Mouse (Mus musculus) heart, postnatal 36 days (tissue): ENCODE measurements around the gene Ccdc151. TPM values are rescaled to one million over a fixed set of nuclear protein-coding genes. Genes with fewer than 3 reads are reported as not detected.
A peak's percentile ranks its signal among the peaks of the same experiment; 100 is the strongest.

Experiments
- DNase-seq, 2 experiments: peaks; one replicate each; pipeline ENCODE4 v3.0.0; 2021 to 2022
- intact Hi-C: fragments of 180-260 bp; cut with DNase I; formaldehyde crosslinking; loops from one replicate; pipeline ENCODE4 v1.15.1; 2025
- total RNA-seq, 2 experiments: library from RNA; stranded (reverse); gene quantifications; 2 replicates each; pipeline ENCODE4 v1.2.3; 2021

Gene Ccdc151
- total RNA-seq, 2 experiments from 2014 or later: not detected

DNA sequence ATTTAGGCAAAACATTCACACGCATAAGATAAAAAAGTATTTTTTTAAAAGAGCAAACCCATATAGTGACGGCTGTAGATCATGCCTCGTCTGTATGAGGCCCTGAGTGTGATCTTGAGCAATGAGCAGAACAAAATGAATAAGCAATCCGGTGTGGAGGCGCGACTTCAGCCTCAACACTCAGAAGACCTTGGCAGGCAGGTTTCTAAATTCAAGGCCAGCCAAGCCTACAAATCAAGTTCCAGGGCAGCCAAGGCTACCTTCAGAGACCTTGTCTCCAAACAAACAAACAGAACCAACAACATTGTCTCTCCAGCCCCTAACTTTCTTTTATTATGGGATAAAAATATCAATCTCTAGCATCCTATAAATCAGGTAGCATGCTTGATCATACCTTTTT is 2.1 kb downstream of the Ccdc151 start:
- intact Hi-C loops: no loop called here

GRCm38 (mm10) chr9:21996178-21996867 is 6.1 kb downstream of the Ccdc151 start:
- intact Hi-C loops: loop anchor here (1.0 kb wide), 1 partner anchor 127 kb away; no protein-coding TSS in a partner anchor
- DNase-seq: no peak

More for the DNA sequence above, 2.1 kb downstream of the Ccdc151 start:
- no peak for DNase-seq

DNA sequence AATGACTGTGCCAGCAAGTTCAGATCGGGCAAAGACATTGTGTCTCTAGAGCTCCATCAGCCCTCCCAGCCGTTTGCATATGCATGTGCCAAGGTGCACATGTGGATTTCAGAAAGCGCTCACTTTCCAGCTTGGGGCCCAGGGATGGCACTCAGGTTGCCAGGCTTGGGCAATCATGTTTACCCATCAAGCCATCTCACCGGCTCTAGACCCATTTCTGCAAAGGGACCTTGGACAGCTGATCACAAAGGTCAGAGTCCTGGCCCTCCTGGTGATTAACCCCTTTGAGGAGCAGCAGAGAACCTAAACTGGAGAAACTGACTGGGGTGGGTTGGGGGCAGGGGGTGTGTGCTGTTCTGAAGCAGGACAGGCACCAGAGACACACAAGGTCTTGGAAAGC is 10.2 kb downstream of the Ccdc151 start:
- intact Hi-C loops: no loop called here
- no peak for DNase-seq

- intact Hi-C loops: no loop called here
- DNase-seq: peak; percentile 63 to 65
Observed at GRCm38 (mm10) chr9:21989230-21990110, 13.0 kb downstream of the Ccdc151 start, which contains the start of gene Rgl3. Gene Rgl3, minus strand, starts transcription at chr9:21989446.

GRCm38 (mm10) chr9:21988421-21989101 is 13.9 kb downstream of the Ccdc151 start:
- DNase-seq: no peak
- intact Hi-C loops: no loop called here

- intact Hi-C loops: no loop called here
- no peak for DNase-seq
Observed at GRCm38 (mm10) chr9:21987592-21988342, 14.7 kb downstream of the Ccdc151 start.

DNA sequence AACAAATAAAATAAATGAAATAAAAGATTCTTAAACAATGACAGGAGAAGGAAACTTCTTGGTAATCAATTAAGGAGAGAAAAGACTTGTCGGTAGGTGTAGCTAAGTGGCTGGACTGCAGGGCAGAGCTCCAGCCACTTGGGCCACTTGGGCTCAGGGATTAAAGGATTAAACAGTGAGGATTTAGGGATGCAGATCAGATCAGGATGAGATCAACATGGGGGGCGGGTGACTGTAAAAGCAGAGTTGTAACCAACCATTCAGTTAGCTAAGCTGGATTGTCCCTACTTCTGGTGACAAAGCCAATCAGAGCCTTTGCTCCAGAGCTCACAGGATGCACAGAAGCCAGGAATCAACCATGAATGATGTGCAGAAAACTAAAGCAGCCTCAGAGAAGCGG is 18.5 kb downstream of the Ccdc151 start:
- intact Hi-C loops: no loop called here
- DNase-seq: no peak

DNA sequence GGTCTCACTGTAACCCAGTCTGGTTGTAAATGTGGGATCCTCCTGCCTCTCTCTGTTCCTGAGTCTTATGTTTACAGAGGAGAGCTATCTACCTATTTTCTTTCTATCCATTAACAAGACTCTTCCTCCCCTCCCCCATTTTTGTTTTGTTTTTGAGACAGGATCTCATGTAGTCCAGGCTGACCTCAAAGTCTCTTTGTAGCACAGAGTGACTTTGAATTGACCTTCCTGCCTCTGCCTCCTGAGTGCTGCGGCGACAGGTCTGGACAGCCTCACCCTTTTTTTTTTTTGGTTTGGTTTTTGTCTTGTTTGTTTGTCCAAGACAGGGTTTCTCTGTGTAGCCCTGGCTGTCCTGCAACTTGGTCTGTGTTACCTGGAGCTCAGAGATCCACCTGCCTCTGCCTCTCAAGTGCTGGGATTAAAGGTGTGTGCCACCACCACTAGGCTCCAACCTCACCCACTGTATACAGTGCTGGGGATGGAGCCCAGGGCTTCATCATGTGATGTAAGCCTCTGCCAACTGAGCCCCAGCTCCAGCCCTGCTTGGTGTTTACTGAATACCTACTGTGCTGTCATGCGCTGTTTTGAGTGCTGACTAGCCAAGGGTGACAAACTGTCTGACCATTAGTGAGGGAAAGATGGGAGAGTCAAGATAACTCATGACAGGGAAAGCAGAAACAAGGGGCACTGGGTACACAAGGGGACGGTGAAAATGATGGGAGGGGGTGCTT is 23.9 kb downstream of the Ccdc151 start:
- intact Hi-C loops: loop anchor here (1.0 to 5.0 kb wide), 2 partner anchors 79 to 165 kb away; no protein-coding TSS in a partner anchor
- no peak for DNase-seq

- DNase-seq: peak; percentile 48 to 65
- intact Hi-C loops: loop anchor here (1.0 to 5.0 kb wide), 2 partner anchors 79 to 165 kb away; no protein-coding TSS in a partner anchor
Observed at GRCm38 (mm10) chr9:21977972-21978371, 24.5 kb downstream of the Ccdc151 start.

DNA sequence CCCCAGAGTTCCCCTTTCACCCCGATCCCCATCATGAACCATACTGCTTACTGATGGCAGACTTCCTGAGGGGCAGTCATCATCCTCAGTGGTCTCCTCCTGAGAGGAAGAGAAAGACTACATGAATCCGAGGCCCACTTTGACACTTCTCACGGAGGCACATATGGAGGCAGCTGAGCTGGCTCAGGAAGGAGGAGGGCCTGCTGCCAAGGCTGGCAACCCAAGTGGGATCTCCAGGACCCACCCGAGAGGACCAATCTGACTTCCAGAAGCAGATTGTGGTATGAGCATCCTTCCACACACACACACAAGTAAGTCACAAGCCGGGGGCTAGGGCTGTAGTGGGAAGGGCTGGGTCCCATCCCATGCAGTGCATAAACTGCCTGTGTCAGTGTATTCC is 25.1 kb downstream of the Ccdc151 start:
- no peak for DNase-seq
- intact Hi-C loops: loop anchor here (5.0 kb wide), 1 partner anchor 80 kb away; no protein-coding TSS in a partner anchor

DNA sequence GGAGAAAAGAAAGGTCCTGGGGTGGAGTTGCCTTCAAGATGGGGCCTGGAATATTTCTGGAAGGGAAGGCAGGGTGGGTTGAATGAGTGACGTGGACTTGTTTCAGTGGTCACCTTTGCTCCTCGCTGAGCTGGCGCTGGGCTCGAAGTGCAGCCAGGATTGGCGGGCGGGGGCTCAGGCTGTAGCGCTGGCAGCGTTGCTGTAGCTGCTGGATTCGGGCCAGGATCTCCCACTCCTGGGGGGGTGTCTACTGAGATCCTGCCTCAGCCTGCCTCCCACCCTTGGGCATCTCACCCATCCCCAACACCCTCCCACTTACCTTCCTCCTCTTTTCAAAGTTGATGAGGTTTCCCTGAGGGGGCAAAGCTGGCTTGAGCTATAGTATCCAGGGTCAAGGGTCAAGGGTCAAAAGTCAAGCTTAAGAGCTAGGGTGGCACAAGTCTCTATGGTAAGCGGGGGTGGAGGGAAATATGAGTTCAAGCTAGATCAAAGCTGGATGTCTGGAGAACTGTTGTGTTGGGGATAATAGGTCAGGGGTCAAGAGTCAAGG is 25.7 kb downstream of the Ccdc151 start:
- intact Hi-C loops: loop anchor here (5.0 kb wide), 1 partner anchor 81 kb away; no protein-coding TSS in a partner anchor

DNA sequence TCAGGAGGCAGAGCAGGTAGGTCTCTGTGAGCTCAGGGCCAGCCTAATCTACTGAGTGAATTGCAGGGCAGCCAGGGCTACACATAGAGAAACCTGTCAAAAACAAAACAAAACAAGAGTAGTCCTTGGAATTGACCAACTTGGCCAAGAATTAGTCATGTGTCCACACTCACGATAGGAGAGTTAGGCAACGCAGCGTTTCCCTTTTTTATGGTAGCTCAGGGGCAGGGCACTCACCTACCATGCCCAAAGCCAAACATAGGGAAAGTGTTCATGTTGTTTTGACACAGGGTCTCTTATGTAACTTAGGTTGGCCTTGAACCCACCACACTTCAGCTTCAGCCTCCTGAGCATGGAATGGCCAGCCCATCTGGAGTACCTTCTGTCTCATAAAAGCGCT is 33.1 kb downstream of the Ccdc151 start:
- intact Hi-C loops: no loop called here
- no peak for DNase-seq

More for the DNA sequence above, 25.7 kb downstream of the Ccdc151 start:
- DNase-seq: no peak

GRCm38 (mm10) chr9:21968883-21969282 is 33.6 kb downstream of the Ccdc151 start:
- no peak for DNase-seq
- intact Hi-C loops: no loop called here

DNA sequence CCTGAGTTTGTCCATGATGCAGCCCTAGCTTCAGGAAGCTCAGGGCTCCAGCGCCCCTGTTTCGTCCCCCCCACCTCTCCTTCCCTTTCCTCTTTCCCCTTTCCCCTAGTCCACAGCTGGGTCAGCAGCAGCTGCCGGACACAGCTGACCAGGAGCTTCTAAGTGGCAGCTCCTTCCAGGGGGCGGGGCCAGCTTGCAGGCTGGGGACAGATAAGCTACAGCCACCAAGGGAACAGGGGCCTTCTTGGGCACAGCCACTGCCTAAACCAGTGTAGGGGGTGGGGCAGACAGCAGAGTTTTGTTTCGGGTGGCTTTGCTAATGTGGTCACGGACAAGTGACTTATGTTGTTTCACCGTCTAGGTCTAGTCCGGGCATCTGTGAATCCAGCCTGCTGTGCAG is 39.0 kb downstream of the Ccdc151 start, which contains the start of gene Epor:
Gene Epor, minus strand, starts transcription at position 90 of the 400 bp plus-strand sequence.
- DNase-seq: peak; percentile 59 to 67
- intact Hi-C loops: loop anchor here (2.0 kb wide), 1 partner anchor 39 kb away; the partner anchor contains the start of genes Ccdc151 and Prkcsh

GRCm38 (mm10) chr9:21962416-21963059 is 39.9 kb downstream of the Ccdc151 start:
- peak; percentile 60 to 63 for DNase-seq
- intact Hi-C loops: loop anchor here (2.0 kb wide), 1 partner anchor 40 kb away; the partner anchor contains the start of genes Ccdc151 and Prkcsh

DNA sequence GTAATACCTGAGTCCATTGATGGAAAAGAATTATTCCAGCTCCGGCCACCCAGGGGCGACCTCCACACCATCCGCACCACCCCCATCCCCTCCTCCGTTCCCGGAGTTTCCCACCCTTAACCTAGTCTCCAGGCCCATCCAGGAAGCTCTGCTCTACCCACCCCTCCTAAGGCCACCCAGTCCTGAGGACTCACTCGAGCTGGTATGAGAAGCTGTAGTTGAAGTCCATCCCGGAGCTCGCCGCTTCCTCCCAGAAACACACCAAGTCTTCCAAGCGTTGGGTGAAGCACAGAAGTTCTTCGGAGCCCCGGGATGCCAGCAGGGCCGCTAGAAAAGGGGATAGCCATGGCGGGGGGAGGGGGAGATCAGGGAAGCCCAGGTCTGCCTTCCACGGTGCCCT is 40.4 kb downstream of the Ccdc151 start:
- no peak for DNase-seq
- intact Hi-C loops: loop anchor here (2.0 kb wide), 1 partner anchor 41 kb away; the partner anchor contains the start of genes Ccdc151 and Prkcsh

GRCm38 (mm10) chr9:21961366-21961980 is 41.0 kb downstream of the Ccdc151 start:
- no peak for DNase-seq
- intact Hi-C loops: loop anchor here (2.0 kb wide), 1 partner anchor 35 kb away; the partner anchor contains the start of genes Ccdc159 and Tmem205
